Mouse (Mus musculus): Measurements from ENCODE around the gene Pklr. TPM values are rescaled to one million over a fixed set of nuclear protein-coding genes. Genes with fewer than 3 reads are reported as not detected.
"Not testable (repeated sequence)": the region's sequence is repeated elsewhere in the genome, so short reads cannot be mapped to it uniquely, and the experiment has no call there.

Pklr gene
- polyA plus RNA-seq, 1 experiment from 2014 or later, result not detected

DNA sequence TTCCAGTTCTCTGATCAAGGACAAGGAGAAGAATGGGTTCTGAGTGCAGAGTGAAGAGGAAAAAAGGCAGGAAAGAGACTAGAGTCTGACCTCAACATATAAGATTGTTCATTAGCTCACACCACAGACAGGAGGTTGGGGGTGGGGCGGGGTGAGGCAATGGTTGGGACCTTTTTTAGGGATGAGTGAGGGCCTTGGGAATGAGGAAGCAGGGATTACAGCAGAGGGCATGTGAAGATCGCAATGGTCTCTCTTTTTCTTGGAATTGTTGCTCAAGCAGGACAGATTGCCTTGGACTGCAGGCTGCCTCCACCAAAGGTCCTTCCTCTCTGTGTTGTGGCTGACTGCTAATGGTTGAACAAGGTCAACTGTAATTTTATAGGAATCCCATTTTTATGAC, 12.6 kb upstream of the Pklr start:
- no peak for DNase-seq (ENCODE audit: low spot score)

DNA sequence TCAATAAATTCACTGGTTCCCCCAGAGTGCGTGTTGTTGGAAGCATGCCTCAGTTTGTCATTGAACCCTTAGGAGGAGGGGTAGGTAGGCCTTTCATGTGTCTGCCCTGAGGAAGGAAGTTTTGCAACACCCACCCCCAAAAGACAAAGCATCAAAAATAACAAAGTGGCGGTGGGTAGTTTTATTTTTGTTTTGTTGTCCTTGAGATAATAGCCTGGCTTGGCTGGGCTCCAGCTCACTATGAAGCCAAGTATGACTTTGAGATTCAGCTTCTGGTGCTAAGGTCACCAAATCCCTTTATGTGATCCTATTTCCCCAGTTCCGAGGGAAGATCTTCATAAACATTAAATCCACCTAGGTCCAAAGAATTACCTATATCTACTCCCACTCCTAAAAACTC, 11.7 kb upstream of the Pklr start:
- no peak for DNase-seq (ENCODE audit: low spot score)

GRCm38 (mm10) chr3:89125981-89126380, 10.0 kb upstream of the Pklr start:
- no peak for DNase-seq (ENCODE audit: low spot score)

GRCm38 (mm10) chr3:89129908-89130307, 6.0 kb upstream of the Pklr start:
- DNase-seq (ENCODE audit: low spot score), result no peak

- DNase-seq (ENCODE audit: low spot score), result no peak
These were observed 4.1 kb upstream of the Pklr start for GRCm38 (mm10) chr3:89131816-89132215.

GRCm38 (mm10) chr3:89132285-89133062, 3.5 kb upstream of the Pklr start:
- peak; percentile 4 for DNase-seq (ENCODE audit: low spot score)

- no peak for DNase-seq (ENCODE audit: low spot score)
These were observed 2.9 kb upstream of the Pklr start for GRCm38 (mm10) chr3:89133063-89133450.

DNA sequence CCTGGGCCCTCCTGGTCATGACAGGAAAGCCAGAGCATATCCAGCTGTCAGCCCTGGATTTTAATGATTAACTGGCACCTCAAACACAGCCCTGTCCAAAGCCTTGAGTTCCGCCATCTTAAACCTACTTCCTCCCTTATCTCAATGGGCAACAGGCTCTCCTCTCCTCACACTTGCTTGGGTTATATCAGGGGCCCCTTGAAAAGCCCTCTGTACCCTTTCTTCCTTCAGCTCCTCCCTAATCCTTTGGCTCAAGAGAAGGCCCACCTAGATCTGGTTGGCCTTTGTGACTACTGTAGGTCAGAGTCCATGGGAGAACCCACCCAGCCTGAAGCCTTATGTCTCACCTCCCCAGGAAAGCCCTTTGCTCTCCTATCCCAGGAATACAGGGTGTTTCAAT, 2.2 kb upstream of the Pklr start:
- DNase-seq (ENCODE audit: low spot score), result no peak

GRCm38 (mm10) chr3:89136365-89136764, 423 bp downstream of the Pklr start:
- DNase-seq (ENCODE audit: low spot score), result peak; percentile 23

- no peak for DNase-seq (ENCODE audit: low spot score)
These were observed 8.9 kb downstream of the Pklr start for GRCm38 (mm10) chr3:89144821-89145220.

DNA sequence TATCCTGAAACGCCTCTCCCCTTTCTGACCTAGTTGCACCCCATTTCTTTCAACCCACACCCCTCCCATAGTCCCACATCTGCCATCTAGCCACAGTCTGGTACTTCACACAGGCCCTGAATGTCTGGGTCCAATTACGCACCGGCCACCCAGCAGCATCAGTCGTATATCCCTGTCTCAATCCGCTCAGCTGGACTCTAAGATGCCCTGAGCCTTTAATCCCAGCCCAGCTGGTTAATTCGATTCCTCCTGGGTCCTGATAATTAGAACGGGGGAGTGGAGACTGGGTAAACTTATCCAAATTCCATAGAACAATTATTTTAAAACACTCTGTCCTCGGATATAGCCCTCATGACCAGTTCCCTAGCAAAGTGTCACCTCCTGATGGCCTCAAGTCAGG, 9.6 kb downstream of the Pklr start:
- DNase-seq (ENCODE audit: low spot score), result no peak

DNA sequence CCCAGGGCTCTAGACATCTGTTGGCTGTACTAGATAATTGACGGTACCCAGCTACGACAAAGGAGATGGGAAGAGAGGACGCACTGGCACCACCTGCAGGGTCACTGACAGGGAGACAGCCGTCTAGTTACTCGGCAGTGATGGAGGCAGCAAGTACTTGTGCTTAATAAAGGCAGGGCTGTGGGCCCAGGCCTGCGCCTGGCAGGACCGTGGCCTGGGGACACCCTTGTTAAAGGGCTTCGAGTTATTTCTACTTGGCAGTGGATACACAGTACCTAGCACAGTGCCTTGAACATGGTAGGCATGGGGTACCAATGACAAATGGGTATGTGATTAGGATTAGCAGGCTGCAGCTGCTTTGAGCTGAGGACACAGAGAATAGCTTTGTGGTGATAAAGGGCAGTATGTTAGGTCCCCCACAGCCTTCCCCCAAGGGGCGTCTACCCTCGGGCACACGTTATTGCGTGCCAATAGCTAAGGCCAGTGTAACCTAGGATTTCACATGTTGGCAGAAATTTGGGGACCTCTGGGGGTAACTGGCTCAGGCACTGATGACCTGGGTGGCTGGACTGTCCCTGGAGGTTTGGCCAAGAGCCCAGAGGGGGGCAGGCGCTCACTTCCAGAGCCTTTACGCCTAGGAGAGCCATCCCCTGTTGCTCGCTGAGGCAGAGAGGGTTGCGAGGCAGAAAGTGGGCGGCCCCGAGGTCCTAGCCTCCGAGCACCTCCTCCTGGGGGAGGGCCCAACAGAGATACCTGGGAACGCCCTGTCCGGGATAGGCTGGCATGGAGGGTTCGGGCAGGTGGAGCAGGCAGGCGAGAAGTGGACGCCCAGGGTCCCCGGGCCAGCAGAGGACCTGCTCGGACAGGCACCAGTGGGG, 11.4 kb downstream of the Pklr start:
- no peak for DNase-seq (ENCODE audit: low spot score)

DNA sequence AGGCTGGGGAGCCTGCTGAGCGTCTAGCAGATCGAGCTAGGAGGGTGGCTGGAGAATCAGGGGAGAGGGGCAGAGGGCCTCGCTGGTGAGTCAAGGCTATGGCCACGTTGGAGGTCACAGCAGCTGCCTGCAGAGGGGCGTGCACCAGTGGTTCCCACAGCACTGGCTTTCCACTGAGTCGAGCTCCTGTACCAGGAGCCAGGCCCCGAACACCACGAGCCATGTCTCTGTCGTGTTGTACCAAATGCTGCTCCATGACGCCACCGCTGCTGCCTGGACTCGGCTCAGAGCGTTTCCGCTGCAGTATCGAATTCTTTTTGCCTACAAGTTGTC, 12.0 kb downstream of the Pklr start:
- no peak for DNase-seq (ENCODE audit: low spot score)

DNA sequence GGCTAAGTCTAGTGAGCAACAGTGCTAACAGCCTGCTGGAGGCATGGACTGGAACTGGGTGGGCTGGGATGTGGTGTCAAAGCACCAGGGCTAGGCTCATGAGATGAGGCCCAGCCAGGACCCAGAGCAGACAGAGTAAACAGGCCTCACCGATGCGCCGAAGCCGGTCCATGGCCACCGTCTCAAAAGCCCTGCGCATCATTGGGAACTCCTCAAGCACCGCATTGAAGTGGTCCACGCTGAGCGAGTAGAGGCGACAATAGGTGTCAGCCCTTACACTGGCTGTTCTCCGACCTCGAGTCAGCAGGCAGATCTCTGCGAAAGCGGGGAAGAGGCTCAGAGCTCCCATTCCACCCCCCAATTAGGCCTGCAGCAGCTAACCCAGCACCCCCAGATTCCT, 12.6 kb downstream of the Pklr start:
- DNase-seq (ENCODE audit: low spot score), result no peak

DNA sequence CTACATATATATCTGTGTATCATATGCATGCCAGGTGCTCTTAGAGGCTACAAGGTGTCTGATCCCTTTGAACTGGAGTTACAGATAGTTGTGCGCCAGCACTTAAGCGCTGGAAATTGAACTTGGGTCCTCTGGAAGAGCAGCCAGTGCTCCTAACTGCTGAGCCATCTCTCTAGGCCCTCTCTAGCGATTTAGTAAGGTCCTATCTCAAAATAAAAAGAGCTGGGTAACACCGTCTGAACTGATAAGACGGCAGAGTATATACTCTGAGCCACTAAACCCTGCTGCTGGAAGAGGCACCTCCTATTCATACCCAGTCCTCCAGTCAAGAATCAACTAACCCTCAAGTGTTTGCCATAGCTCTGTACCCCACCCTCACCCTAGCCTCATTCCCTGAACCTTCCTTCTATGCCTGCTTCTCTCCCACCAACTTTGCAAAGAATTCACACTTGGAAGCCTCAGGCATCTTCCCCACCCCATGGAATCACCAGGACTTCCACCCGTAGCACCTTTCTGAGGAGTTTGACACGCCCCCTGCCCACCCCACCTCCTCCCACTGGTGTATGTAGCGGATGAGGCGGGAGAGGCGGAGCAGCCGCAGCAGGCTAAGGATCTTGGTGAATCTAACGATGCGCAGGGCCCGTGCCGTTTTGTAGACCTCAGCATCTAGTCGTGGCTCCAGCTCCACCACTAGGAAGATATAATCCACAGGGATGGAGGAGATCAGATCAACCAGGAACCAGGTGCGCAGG, 16.3 kb downstream of the Pklr start:
- DNase-seq (ENCODE audit: low spot score), result no peak

GRCm38 (mm10) chr3:89156951-89157350, 21.0 kb downstream of the Pklr start:
- DNase-seq (ENCODE audit: low spot score), result no peak

GRCm38 (mm10) chr3:89158651-89159050, 22.7 kb downstream of the Pklr start:
- no peak for DNase-seq (ENCODE audit: low spot score)

DNA sequence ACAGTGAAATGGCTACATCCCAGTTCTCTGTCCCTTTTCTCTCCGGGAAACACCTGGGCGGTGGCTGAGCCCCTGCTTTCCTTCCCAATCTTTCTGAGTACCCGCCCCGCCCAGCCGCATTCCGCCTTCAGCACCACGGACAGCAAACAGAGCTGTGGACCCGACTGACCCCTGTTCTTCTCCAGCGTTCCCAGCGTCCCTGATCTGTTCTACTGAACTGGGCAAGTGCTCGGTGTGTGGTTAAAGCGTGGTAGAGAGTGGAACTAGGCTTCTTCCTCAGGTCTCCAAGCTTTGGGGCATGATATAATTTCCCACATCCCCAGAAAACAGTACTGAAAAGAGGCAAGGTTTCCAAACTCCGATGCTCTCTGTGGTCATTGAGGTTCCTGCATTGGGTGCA, 23.3 kb downstream of the Pklr start:
- no peak for DNase-seq (ENCODE audit: low spot score)

DNA sequence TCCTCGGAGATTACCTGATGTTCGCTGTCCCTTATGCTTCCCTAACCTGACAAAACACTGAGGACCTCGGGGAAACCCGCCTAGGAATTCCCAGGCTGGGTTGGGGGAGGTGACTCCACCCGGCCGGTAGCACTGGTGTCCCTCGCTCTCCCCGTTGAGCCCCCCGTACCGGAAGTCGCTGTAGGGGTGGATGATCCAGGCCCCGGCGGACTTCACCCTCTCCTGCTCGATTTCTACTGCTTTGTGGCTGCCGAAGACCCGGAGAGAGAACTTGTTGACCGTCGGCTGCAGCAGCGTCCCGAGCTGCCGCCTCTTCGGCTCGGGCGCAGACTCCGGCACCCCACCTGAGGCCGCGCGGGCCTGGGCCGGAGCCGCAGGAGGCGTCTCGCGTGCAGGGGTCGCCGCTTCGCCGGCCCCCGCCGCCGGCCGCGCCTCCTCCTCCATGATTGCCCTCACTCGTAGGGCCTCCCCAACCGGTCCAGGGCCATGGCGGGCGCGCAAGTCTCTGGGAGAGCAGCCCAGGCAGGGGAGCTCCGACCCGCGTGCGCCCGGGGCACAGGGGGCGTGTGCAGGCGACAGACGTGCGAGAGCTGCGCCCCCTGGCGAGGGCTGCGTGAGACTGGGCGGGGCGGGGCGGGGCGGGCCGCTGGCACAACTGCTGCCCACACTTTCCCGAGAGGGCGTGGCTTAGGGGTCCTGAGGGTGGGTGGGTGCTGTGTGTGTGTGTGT, 23.8 kb downstream of the Pklr start, which contains the start of gene Hcn3:
Hcn3 (minus strand) TSS at position 581 of the 729 bp plus-strand sequence.
- peak; percentile 89 for DNase-seq (ENCODE audit: low spot score)

DNA sequence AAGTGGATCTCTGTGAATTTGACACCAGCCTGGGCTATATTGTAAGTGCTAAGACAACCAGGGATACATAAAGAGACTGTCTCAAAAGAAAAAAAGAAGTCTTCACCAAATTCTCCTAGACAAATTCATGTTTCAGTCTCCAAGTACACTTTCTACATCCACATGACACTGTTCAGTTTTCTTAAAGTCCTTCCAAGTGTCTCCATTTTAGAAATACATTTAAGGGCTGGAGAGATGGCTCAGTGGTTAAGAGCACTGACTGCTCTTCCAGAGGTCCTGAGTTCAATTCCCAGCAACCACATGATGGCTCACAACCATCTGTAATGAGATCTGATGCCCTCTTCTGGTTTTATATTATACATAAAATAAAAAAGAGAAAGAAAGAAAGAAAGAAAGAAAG, 25.3 kb downstream of the Pklr start:
- not testable (repeated sequence) for DNase-seq (ENCODE audit: low spot score)

DNA sequence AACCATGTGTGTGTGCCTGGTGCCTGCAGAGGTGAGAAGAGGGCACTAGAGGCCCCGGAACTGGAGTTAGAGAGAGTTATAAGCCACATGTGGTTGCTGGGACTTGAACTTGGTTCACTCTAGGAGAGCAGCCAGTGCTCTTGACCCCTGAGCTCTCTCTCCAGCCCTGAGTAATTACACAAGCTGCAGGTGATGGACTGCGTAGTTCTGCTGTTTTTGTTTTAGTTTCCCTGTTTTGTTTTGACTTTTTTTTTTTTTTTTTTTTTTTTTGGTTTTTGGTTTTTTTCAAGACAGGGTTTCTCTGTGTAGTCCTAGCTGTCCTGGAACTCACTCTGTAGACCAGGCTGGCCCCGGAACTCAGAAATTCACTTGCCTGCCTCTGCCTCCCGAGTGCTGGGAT, 25.8 kb downstream of the Pklr start:
- DNase-seq (ENCODE audit: low spot score), result no peak

All from thymus, postnatal 0 days (tissue).